Mouse (Mus musculus): ENCODE data around the gene Ncapg2.

DNA sequence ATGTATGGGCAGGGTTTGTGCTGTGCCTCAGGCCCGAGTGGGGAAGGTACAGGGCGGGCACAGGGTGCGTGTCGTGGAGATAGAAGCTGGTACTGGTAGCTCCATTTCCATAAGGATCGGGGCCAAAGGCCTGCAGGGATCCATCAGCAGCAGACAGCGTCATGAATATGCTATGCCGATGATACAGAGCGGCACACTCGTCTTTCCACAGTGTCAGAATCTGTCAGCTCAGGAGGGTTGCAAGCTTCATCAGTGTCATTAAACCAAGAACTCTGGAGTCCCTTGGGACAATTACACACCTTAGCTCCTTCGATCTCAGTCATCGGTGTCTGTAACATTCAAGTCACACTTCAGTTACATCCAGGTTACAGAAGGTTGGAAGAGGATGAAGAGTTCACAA is 95.5 kb downstream of the Ncapg2 start:
- TF ChIP-seq CTCF (conservative IDR thresholded peaks at IDR 0.05; ENCODE audit: low read length) (no peak), POU5F1 (IDR thresholded peaks at IDR 0.05; ENCODE audit: borderline replicate concordance, low read length) (no peak), NANOG (IDR thresholded peaks at IDR 0.05; ENCODE audit: borderline replicate concordance, low read length) (no peak)
